Mouse (Mus musculus): ENCODE measurements around the gene Adra1d.

Adra1d gene

GRCm38 (mm10) chr2:131496125-131496820, 65.8 kb downstream of the Adra1d start:
- DNase-seq (ENCODE audit: low spot score): no peak

Data from ovary, postnatal 14 days (tissue).